Mouse (Mus musculus): ENCODE measurements around the gene Cd93.

Gene Cd93

GRCm38 (mm10) chr2:148443249-148443958, at the start of gene Cd93:
Gene Cd93, minus strand, starts transcription at chr2:148443563.
- no peak for ATAC-seq (ENCODE audit: insufficient number of reproducible peaks, low FRiP score, low TSS enrichment)

DNA sequence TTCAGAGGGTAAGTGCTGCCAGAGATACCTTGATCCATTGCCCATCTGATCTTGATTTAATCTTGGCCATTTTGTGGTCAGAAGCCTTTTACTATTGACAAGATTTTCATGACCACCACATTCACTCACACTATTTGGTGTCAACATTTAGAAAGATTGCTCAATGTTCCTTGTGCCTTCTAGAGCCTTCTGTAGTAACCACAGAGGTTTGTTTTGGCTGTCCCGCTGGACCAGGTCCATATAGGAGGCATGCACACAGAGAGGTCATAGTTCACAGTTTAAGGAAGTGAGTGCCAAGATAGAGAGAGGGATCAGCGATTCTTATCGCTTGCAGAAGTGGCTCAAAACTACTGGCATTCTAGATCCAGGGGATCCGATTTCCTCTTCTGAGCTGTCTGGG, 48.7 kb upstream of the Cd93 start:
- no peak for ATAC-seq (ENCODE audit: insufficient number of reproducible peaks, low FRiP score, low TSS enrichment)

- no peak for ATAC-seq (ENCODE audit: insufficient number of reproducible peaks, low FRiP score, low TSS enrichment)
These were observed 46.8 kb upstream of the Cd93 start for GRCm38 (mm10) chr2:148490150-148490549.

GRCm38 (mm10) chr2:148488885-148489284, 45.5 kb upstream of the Cd93 start:
- ATAC-seq (ENCODE audit: insufficient number of reproducible peaks, low FRiP score, low TSS enrichment): no peak

- no peak for ATAC-seq (ENCODE audit: insufficient number of reproducible peaks, low FRiP score, low TSS enrichment)
These were observed 42.2 kb upstream of the Cd93 start for GRCm38 (mm10) chr2:148485576-148485975.

GRCm38 (mm10) chr2:148480376-148480775, 37.0 kb upstream of the Cd93 start:
- no peak for ATAC-seq (ENCODE audit: insufficient number of reproducible peaks, low FRiP score, low TSS enrichment)

DNA sequence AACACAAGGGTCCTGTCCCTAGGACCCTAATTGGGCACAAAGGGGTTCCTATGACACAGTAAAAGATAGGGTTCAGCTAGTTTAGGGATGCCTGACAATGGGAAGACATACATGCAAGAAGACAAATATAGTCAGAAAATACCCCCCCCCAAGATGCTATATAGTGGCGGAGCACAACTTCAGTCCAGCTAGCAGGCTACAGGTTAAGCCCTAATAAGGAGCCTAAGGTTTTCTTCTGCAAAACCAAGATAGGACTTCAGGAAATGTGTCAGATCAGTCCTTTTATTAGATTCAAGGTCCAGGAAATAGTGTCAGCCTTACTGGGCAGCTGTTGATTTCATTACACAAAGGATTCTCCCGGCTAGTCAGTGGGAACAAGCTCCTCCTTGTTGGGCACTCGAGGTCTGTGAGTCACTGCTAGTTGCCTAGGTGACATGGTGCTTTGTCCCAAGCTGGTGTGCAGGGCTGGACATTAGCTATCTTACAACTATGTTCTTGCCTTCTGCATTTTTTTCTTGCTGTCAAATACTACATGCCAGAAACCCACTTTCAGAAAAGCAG, 34.9 kb upstream of the Cd93 start:
- no peak for ATAC-seq (ENCODE audit: insufficient number of reproducible peaks, low FRiP score, low TSS enrichment)

GRCm38 (mm10) chr2:148477346-148477745, 34.0 kb upstream of the Cd93 start:
- ATAC-seq (ENCODE audit: insufficient number of reproducible peaks, low FRiP score, low TSS enrichment): no peak

- no peak for ATAC-seq (ENCODE audit: insufficient number of reproducible peaks, low FRiP score, low TSS enrichment)
These were observed 33.2 kb upstream of the Cd93 start for GRCm38 (mm10) chr2:148476576-148476975.

DNA sequence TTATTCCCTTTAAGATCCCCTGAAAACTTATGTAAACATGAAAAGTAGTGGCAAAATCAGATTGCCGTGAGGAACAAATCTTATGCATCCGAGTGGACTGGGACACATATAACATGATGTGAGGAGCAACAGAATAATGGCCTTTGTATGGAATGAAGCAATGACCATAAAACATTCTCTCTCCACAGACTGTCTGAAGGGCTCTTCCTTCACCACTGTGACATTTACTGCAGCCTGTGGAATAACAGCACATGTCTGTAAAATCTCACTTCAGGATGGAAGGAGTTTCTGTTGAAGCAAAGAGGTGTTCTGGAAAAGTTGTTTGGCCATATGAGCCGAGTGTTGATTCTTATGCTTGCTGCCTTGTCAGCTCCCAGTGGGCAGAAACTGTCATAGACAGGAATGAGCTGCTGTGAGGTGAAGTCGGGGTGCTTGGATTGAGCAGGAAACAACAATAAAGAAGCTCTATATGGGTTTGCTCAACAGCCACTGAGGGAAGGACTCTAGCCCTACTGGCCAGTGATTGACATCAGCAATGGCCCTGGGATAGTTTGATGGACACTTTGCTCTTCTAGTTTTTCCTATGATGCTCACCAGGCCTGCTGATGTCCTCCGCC, 32.6 kb upstream of the Cd93 start:
- no peak for ATAC-seq (ENCODE audit: insufficient number of reproducible peaks, low FRiP score, low TSS enrichment)

- no peak for ATAC-seq (ENCODE audit: insufficient number of reproducible peaks, low FRiP score, low TSS enrichment)
These were observed 26.2 kb upstream of the Cd93 start for GRCm38 (mm10) chr2:148469341-148470238.

DNA sequence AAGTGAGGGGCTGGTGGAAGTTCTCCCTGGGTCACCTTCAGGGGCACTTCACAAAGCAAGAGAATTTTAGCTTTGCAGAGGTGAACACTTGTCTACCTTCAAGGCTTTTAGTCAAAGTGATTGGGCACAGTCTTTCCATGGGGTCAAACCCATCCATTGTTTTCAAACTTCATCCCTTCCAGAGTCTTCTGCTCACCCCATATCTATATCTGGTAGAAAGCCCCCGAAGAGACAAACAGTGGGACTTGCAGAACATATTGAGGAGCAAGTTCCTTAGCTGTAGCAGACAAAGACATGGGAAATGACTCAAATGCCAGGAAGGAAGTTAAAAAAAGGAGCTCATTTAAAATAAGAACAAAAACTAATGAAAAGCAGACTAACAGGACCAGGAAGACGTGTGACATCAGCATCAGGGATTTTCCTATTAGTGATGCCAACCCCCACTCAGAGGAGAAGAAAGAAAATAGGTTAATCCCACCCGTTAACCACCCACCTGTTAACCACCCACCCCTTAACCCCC, 24.6 kb upstream of the Cd93 start:
- ATAC-seq (ENCODE audit: insufficient number of reproducible peaks, low FRiP score, low TSS enrichment): no peak

GRCm38 (mm10) chr2:148455341-148455740, 12.0 kb upstream of the Cd93 start:
- ATAC-seq (ENCODE audit: insufficient number of reproducible peaks, low FRiP score, low TSS enrichment): no peak

DNA sequence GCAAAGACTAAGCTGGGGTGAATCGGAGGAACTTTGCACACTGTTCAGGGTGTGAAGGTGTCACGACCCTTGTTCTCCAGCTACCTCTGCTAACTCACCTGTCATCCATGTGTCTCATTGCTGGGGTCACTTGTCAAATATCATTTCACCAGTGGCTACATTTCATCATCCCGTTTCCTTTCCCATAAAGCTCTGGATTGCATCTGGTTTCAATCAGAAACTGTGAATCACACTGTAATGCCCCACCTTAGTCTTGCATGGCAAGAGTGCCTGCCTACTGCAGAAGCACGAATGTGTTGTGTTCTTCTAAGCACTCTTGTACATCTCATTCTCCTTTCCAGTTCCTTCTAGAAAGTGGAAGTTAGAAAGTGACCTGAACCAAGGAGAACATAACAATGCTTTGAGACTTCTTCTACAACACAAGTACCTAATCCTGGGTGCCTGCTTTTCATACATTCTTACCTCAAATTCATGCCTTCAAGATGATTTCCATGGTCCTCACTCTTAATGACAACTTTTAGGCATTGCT, 10.7 kb upstream of the Cd93 start:
- no peak for ATAC-seq (ENCODE audit: insufficient number of reproducible peaks, low FRiP score, low TSS enrichment)

DNA sequence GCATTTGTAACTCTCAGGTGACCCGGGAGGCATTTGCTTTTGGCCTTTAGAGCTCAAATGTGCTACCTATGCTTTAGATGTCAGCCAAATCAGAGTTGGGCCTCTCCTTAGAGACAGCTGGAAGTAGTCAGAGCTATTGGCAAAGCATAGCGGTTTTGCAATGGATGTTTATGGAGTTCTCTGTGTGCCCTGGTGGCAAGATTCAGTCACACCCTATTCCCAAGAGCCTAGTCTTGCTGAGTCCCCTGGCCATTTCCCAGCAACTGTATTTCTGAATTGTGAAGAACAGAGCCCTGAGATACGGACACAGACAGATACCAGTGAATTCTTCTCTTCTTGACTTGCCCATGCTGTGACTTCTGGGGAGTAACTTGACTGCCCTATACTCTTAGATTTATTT, 9.7 kb upstream of the Cd93 start:
- no peak for ATAC-seq (ENCODE audit: insufficient number of reproducible peaks, low FRiP score, low TSS enrichment)

DNA sequence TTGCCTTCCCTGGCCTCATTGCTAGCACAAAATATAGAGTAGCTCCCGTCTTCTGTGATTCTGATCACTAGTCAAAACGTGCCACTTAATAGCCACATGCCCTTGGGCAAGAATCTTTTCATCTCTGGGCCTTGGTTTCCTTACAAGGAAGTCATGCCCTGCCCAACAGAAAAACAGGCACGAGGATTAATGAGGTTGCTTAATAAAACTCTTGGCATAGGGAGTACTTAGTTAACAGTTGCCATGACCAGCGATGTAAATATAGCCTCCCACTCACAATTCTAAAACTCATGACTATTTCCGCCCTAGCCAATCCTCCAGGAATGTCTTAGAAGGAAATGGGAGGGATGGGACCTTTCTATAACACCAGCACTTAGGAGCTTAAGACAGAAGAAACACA, 8.1 kb upstream of the Cd93 start:
- ATAC-seq (ENCODE audit: insufficient number of reproducible peaks, low FRiP score, low TSS enrichment): no peak

- no peak for ATAC-seq (ENCODE audit: insufficient number of reproducible peaks, low FRiP score, low TSS enrichment)
These were observed 7.3 kb upstream of the Cd93 start for GRCm38 (mm10) chr2:148450616-148451015.

DNA sequence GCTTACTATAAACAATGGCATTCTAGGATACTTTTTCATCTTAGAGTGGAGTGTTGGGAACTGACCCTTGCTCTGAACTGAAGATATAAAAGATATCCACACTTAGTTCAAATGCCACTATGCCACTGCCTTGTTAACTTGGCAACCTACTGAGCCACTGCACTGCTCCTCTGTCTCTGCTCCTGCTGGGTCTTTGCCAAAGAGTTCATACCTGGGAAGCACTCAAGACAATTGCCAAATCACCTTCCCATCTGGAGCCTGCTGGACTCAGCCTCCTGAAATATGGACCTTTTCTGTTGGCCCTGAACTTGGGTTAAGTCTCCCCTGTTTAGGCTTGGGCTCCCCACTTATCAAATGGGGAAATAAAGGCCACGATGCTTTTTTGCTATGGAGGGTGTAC, 6.3 kb upstream of the Cd93 start:
- ATAC-seq (ENCODE audit: insufficient number of reproducible peaks, low FRiP score, low TSS enrichment): no peak

DNA sequence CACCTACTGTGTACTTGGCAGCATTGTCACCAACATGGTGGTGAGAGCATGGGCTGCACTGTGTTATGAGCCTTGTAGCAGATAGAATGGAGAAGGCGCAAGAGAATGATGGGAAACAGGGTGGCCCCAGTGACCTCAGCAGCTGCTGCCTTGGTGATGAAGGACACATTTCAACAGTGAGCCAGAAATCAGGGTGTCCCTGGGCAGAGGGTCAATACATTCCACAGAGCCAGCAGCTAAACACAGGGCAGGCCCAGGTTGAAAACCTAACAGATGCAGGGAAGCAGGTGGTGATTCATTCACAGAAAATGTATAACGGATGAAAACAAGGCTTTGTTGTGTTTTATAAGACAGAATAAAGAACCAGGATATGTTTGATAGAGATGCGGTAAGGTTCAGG, 3.1 kb upstream of the Cd93 start:
- no peak for ATAC-seq (ENCODE audit: insufficient number of reproducible peaks, low FRiP score, low TSS enrichment)

DNA sequence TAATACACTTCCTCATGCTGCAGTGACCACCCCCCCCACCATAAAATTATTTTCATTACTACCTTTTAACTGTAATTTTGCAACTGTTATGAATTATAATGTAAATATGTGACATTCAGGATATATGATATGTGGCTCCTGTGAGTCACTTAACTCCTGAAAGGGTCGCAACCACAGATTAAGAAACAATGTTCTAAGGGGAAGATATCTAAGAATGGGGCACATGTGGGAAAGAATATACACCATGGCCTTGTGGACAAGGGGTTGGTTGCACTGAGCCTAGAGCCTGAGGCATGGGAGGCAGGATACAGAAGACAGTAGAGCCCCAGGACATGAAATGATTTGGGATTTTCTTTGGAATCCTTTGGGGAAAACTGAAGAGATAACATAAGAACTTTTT, 2.3 kb upstream of the Cd93 start:
- ATAC-seq (ENCODE audit: insufficient number of reproducible peaks, low FRiP score, low TSS enrichment): no peak

DNA sequence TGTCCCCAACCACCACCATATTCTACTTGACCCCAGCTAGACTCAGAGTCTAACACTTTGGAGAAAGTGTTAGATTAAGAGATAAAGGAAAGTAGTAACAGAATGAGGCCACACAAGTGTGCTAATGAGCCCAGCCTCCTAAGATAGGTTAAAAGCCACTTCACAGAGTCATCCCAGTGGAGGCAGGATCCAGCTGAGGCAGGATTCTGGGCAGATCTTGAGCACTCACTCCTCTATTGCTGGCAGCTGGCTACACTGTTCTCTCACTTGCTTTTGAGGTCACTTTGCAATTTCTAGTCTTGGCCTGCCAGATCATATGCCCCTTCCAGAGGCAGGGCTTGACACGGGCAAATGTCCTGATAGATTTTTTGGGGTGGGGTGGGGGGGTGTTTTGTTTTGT, 1.1 kb upstream of the Cd93 start:
- no peak for ATAC-seq (ENCODE audit: insufficient number of reproducible peaks, low FRiP score, low TSS enrichment)

All from cerebellum, adult (tissue).